Mouse (Mus musculus) lung, postnatal 0 days (tissue): Measurements from ENCODE around the gene Adora2b.
"Not testable (repeated sequence)": the region's sequence is repeated elsewhere in the genome, so short reads cannot be mapped to it uniquely, and the experiment has no call there.

Experiments
- CTCF ChIP-seq: IDR thresholded peaks from 2 replicates; pipeline ENCODE4 v1.5.1; 2016; ENCODE audit warnings: antibody characterized with exemption, mild to moderate bottlenecking
- EP300 ChIP-seq: IDR thresholded peaks from 2 replicates; pipeline ENCODE4 v1.6.1; 2016; ENCODE audit warnings: antibody characterized with exemption, mild to moderate bottlenecking, control low read depth

DNA sequence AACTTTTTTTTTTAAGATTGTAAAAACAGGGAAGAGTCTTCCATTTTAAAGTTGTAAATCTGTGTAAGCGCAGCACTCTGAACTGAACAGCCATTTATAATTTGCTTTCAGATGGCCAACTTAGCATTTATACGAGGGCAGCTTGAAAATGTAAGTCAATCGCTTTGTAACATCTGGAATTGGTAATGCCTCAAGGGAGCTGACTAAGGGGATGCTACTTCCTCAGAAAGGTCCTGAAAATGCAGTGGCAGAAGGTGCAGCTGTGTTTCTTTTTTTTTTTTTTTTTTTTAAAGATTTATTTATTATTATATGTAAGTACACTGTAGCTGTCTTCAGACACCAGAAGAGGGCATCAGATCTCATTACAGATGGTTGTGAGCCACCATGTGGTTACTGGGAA, 35.2 kb downstream of the Adora2b start:
- TF ChIP-seq CTCF, EP300: not testable (repeated sequence)
